In genomic region chr7:118922441-118923202, GRCm38 (mm10) we compare ENCODE assay signal across 10 mouse cellular contexts.
DNase-seq lines count a peak whose midpoint lies in the region; ATAC-seq and TF ChIP-seq lines count a peak whose summit lies in the region.
"Had no signal": no experiment of that assay in that cellular context is flagged by ENCODE, and none has a peak within 500 bp of the region (broad histone marks: within the 10 kb centered on the region; RNA-seq: fewer than 3 reads in every experiment).

No protein-coding gene starts in this region.

- H3K9me3 ChIP-seq in lung, embryonic 15.5 days, result no peaks in the 10 kb centered on the region
- no peaks in the 10 kb centered on the region for H3K9me3 ChIP-seq in heart, embryonic 14.5 days (ENCODE audit: control insufficient read depth, low read length)
- H3K9me3 ChIP-seq in forebrain, embryonic 13.5 days (replicated peaks), result no peaks in the 10 kb centered on the region
- H3K9me3 ChIP-seq: limb, embryonic 10.5 days; midbrain, embryonic 12.5 days had no signal

- H3K4me1 ChIP-seq in lung, embryonic 15.5 days, result no peaks in the 10 kb centered on the region
- no peaks in the 10 kb centered on the region; a peak in 1 of 4 replicates for H3K4me1 ChIP-seq in heart, embryonic 14.5 days (ENCODE audit: control insufficient read depth in 2 of 2, insufficient read depth in 2 of 2, low read length in 2 of 2)
- peaks cover 16% of the 10 kb centered on the region for H3K4me1 ChIP-seq in olfactory bulb, adult 2 months (ENCODE audit: control insufficient read depth, insufficient read depth, low read length)
- peaks cover 6% of the 10 kb centered on the region; the same call in 1 of the 2 replicates for H3K4me1 ChIP-seq in forebrain, embryonic 13.5 days
- H3K4me1 ChIP-seq: limb, embryonic 10.5 days had no signal

- peak; percentile 33 for DNase-seq in adrenal gland, postnatal 14 days
- DNase-seq in adrenal gland, postnatal 10 days, result no peak
- no peak for DNase-seq in lung, postnatal 25 days (ENCODE audit: low spot score)
- no peak for DNase-seq in liver

- TF ChIP-seq POLR2A in olfactory bulb, adult 2 months (IDR thresholded peaks at IDR 0.05; ENCODE audit: insufficient read depth, low read depth, low read length), result no peak

- no peaks in the 10 kb centered on the region for H3K36me3 ChIP-seq in lung, embryonic 15.5 days
- H3K36me3 ChIP-seq in heart, embryonic 14.5 days (ENCODE audit: control insufficient read depth, insufficient read depth, low read length), result no peaks in the 10 kb centered on the region
- no peaks in the 10 kb centered on the region for H3K36me3 ChIP-seq in forebrain, embryonic 13.5 days (ENCODE audit: poor library complexity, severe bottlenecking)
- H3K36me3 ChIP-seq: limb, embryonic 10.5 days; midbrain, embryonic 12.5 days had no signal

- WGBS in lung, embryonic 15.5 days, result 61% methylated on average over 4 of the region's 4 CpGs
- WGBS in heart, embryonic 14.5 days, result 51% methylated on average over 4 of the region's 4 CpGs
- 39% methylated on average over 4 of the region's 4 CpGs for whole genome bisulfite sequencing in olfactory bulb, adult 2 months
- WGBS in forebrain, embryonic 13.5 days, result 77% methylated on average over 4 of the region's 4 CpGs

- no peak overlapping the region for H3K4me2 ChIP-seq in lung, embryonic 15.5 days
- H3K4me2 ChIP-seq in heart, embryonic 14.5 days (ENCODE audit: low read length), result no peak overlapping the region
- H3K4me2 ChIP-seq in forebrain, embryonic 13.5 days, result no peak overlapping the region
- H3K4me2 ChIP-seq: midbrain, embryonic 12.5 days had no signal

- H3K4me3 ChIP-seq in lung, embryonic 15.5 days, result no peak overlapping the region
- no peak overlapping the region for H3K4me3 ChIP-seq in heart, embryonic 14.5 days (ENCODE audit: control insufficient read depth in 1 of 2, insufficient read depth in 1 of 2, low read depth in 1 of 2, low read length in 2 of 2)
- no peak overlapping the region for H3K4me3 ChIP-seq in olfactory bulb, adult 2 months (ENCODE audit: insufficient read depth, low read depth, low read length)
- H3K4me3 ChIP-seq in forebrain, embryonic 13.5 days, result no peak overlapping the region
- H3K4me3 ChIP-seq: limb, embryonic 10.5 days; midbrain, embryonic 12.5 days had no signal

- no peaks in the 10 kb centered on the region for H3K27me3 ChIP-seq in lung, embryonic 15.5 days
- no peaks in the 10 kb centered on the region for H3K27me3 ChIP-seq in heart, embryonic 14.5 days (ENCODE audit: control insufficient read depth, insufficient read depth, low read length)
- H3K27me3 ChIP-seq in forebrain, embryonic 13.5 days, result no peaks in the 10 kb centered on the region
- H3K27me3 ChIP-seq: midbrain, embryonic 12.5 days had no signal

- no peak for TF ChIP-seq CTCF in olfactory bulb, adult 2 months (IDR thresholded peaks at IDR 0.05; ENCODE audit: insufficient read depth, low read depth, low read length)

- peak overlapping the region; percentile 41 for H3K27ac ChIP-seq in lung, embryonic 15.5 days
- H3K27ac ChIP-seq in heart, embryonic 14.5 days (replicated peaks in 1 of 2; ENCODE audit: control insufficient read depth in 1 of 2, insufficient read depth in 1 of 2, low read depth in 2 of 2, low read length in 2 of 2), result peak overlapping the region in 1 of 2 experiments; percentile 41; a peak in 1 of 4 replicates
- peak overlapping the region; percentile 81 for H3K27ac ChIP-seq in olfactory bulb, adult 2 months (ENCODE audit: insufficient read depth, low read depth, low read length)
- H3K27ac ChIP-seq in forebrain, embryonic 13.5 days, result no peak overlapping the region
- H3K27ac ChIP-seq: limb, embryonic 10.5 days; midbrain, embryonic 12.5 days had no signal

- ATAC-seq in lung, embryonic 15.5 days (ENCODE audit: borderline replicate concordance, extremely low read depth, low FRiP score, low TSS enrichment), result 0 out of 2 replicates have a peak, but pooled peaks have one; percentile 39
- ATAC-seq in heart, embryonic 14.5 days (ENCODE audit: insufficient number of reproducible peaks, insufficient read depth, low FRiP score, low read depth), result 0 out of 2 replicates have a peak, but pooled peaks have one; percentile 31
- ATAC-seq in forebrain, embryonic 13.5 days, result no peak

- no peak overlapping the region for H3K9ac ChIP-seq in lung, embryonic 15.5 days
- no peak overlapping the region for H3K9ac ChIP-seq in heart, embryonic 14.5 days (ENCODE audit: low read length)
- H3K9ac ChIP-seq in forebrain, embryonic 13.5 days, result no peak overlapping the region
- H3K9ac ChIP-seq: midbrain, embryonic 12.5 days had no signal
